Mouse (Mus musculus) cerebellum, adult 2 months (tissue): ENCODE data around the gene Thap11.

ENCODE experiments used
- CTCF ChIP-seq: fragments of 200-500 bp; IDR thresholded peaks from 2 replicates; pipeline ENCODE4 v1.5.1; 2011; ENCODE audit warnings: low read depth, mild to moderate bottlenecking, control low read depth, low read length, moderate library complexity, borderline replicate concordance; ENCODE audit not compliant: insufficient read depth
- POLR2A ChIP-seq: fragments of 200-500 bp; IDR thresholded peaks from 2 replicates; pipeline ENCODE4 v1.6.1; 2011; ENCODE audit warnings: low read length, control low read depth, borderline replicate concordance; ENCODE audit not compliant: insufficient read depth

- no peak for TF ChIP-seq POLR2A
- TF ChIP-seq CTCF: no peak
These were observed 4.3 kb upstream of the Thap11 start for GRCm38 (mm10) chr8:105850611-105851010.
